Mouse (Mus musculus) lung, postnatal 0 days (tissue): Measurements from ENCODE around the gene Itga2b. TPM values are rescaled to one million over a fixed set of nuclear protein-coding genes. Genes with fewer than 3 reads are reported as not detected.

Experiments used
- ATAC-seq: fragments of 200-750 bp; cut with Nextera tagmentation; 2 replicates; pipeline ENCODE4 v1.8.0; 2017; ENCODE audit warnings: moderate library complexity
- DNase-seq: peaks from one replicate; pipeline ENCODE4 v3.0.0-alpha.2; 2016; ENCODE audit warnings: low spot score
- H3K27ac ChIP-seq: fragments of 300-500 bp; sonication (generic); 2 replicates; pipeline ENCODE4 v1.5.1; 2014; ENCODE audit warnings: antibody characterized with exemption, mild to moderate bottlenecking, low read length, mixed read lengths
- H3K27me3 ChIP-seq: fragments of 300-500 bp; sonication (generic); replicated peaks from 2 replicates; pipeline ENCODE4 v1.6.1; 2014; ENCODE audit warnings: low read length, mixed read lengths; ENCODE audit not compliant: insufficient read depth
- H3K36me3 ChIP-seq: fragments of 300-500 bp; sonication (generic); 2 replicates; pipeline ENCODE4 v1.6.1; 2014; ENCODE audit warnings: low read length, mixed read lengths; ENCODE audit not compliant: insufficient read depth
- H3K4me1 ChIP-seq: fragments of 300-500 bp; sonication (generic); 2 replicates; pipeline ENCODE4 v1.6.1; 2014; ENCODE audit warnings: antibody characterized with exemption, low read depth, low read length, mixed read lengths; ENCODE audit not compliant: insufficient read depth
- H3K4me2 ChIP-seq: fragments of 300-500 bp; sonication (generic); replicated peaks from 2 replicates; pipeline ENCODE4 v1.6.1; 2014; ENCODE audit warnings: low read depth, mild to moderate bottlenecking, low read length, moderate library complexity, mixed read lengths
- H3K4me3 ChIP-seq: fragments of 300-500 bp; sonication (generic); 2 replicates; pipeline ENCODE4 v1.5.1; 2014; ENCODE audit warnings: low read depth, low read length
- H3K9ac ChIP-seq: fragments of 300-500 bp; sonication (generic); replicated peaks from 2 replicates; pipeline ENCODE4 v1.6.1; 2014; ENCODE audit warnings: low read depth, mild to moderate bottlenecking
- H3K9me3 ChIP-seq: fragments of 300-500 bp; sonication (generic); 2 replicates; pipeline ENCODE4 v1.6.1; 2016; ENCODE audit warnings: low read length, mixed read lengths
- CTCF ChIP-seq: IDR thresholded peaks from 2 replicates; pipeline ENCODE4 v1.5.1; 2016; ENCODE audit warnings: antibody characterized with exemption, mild to moderate bottlenecking
- EP300 ChIP-seq: IDR thresholded peaks from 2 replicates; pipeline ENCODE4 v1.6.1; 2016; ENCODE audit warnings: antibody characterized with exemption, mild to moderate bottlenecking, control low read depth
- WGBS: fragments of 180-500 bp; shearing (Covaris S2); extraction: QIAGEN DNeasy Blood & Tissue Kit; methylation state at CpG from one replicate; pipeline ENCODE4 v1.1.7; 2014; 5-methylcytosine and 5-hydroxymethylcytosine counted together
- microRNA-seq: library from miRNA; unstranded; fragments of <30 nt; microRNA quantifications from one replicate; pipeline ENCODE4, GENCODE M21; 2016
- polyA plus RNA-seq: library from polyadenylated mRNA; unstranded; fragments of >200 nt; fragmentation: Nextera tagmentation; extraction: Ambion mirVana; gene quantifications from 2 replicates; pipeline ENCODE4 v1.2.1, GENCODE M21; 2015

Gene Itga2b
- polyA plus RNA-seq, 1 experiment from 2014 or later = 13.0 TPM

DNA sequence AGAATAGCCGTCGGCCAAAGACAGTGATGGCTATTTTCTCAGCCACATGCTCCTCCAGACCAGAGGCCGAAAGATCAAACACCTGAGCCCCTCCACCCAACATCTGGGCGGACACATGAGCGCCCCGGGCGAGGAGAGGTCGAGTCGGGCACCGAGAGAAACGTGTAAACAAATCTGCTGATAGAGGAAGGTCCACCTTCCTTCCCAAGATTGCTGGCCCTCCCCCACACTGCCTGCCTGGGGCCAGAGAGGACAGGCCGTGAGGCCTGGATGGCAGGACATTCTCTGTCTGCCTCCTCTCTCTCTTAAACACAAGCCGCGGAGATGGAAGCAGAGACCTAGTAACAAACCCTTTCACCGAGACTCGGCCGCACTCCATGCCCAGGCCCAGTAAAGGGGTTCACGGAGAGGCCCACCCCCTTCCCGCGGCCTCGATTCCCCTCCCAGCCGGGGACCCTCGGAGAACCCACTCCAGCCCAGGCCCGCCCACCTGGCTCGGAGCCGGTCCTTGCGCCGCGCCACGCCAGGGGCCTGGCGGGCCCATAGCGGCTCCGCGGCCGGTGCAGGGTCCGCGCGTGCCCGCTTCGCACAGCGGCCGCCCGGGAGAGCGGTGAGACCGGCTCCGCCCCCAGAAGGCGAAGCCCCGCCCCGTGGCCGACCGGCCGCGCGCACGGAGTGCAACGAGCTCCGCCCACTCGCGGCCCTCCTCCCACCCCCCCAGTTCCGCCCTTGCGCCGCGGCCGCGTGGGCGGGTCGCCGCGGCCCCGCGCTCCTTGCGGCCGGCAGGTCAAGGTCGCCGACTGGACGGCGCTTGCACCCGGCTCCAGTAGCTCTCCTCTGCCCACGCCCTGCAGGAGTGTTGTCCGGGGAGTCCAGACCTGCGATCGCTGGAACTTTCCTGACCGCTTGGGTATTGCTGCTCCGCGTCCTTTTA, 62.8 kb downstream of the Itga2b start:
- no peak for TF ChIP-seq EP300
- peak; percentile 12; the same call in 1 of the 2 replicates for TF ChIP-seq CTCF
- peaks cover 9% of the 10 kb centered on the region; the same call in 1 of the 2 replicates for H3K4me1 ChIP-seq
- H3K9ac ChIP-seq = peak overlapping the region; percentile 68
- peak overlapping the region; percentile 81 for H3K4me3 ChIP-seq
- peak overlapping the region; percentile 87 for H3K27ac ChIP-seq
- H3K9me3 ChIP-seq = no peaks in the 10 kb centered on the region
- whole genome bisulfite sequencing = under 1% methylated on average over 62 of the region's 85 CpGs
- H3K27me3 ChIP-seq = no peaks in the 10 kb centered on the region
- H3K4me2 ChIP-seq = peak overlapping the region; percentile 68
- DNase-seq (peak; percentile 95), ATAC-seq (peak; percentile 77)
- H3K36me3 ChIP-seq = peaks cover 10% of the 10 kb centered on the region

DNA sequence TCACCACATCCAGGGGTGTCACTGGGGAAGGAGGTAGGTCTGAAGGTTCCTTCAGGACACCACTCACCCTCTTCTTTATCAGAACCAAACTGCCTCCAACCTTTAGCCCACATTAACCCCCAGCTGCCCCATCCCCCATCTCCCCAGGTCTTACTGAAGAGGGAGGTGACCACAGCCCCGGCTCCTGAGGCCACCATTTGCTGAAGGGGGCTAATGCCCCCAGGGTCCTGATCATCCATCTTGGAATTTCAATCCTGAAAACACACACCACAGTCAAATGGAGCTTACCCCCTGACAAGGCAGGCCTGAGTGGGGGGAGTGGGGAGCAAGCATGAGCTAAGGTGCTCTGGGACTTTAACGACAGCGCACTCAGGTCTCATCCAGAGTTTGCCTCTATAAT, 63.5 kb downstream of the Itga2b start:
- ATAC-seq = no peak

DNA sequence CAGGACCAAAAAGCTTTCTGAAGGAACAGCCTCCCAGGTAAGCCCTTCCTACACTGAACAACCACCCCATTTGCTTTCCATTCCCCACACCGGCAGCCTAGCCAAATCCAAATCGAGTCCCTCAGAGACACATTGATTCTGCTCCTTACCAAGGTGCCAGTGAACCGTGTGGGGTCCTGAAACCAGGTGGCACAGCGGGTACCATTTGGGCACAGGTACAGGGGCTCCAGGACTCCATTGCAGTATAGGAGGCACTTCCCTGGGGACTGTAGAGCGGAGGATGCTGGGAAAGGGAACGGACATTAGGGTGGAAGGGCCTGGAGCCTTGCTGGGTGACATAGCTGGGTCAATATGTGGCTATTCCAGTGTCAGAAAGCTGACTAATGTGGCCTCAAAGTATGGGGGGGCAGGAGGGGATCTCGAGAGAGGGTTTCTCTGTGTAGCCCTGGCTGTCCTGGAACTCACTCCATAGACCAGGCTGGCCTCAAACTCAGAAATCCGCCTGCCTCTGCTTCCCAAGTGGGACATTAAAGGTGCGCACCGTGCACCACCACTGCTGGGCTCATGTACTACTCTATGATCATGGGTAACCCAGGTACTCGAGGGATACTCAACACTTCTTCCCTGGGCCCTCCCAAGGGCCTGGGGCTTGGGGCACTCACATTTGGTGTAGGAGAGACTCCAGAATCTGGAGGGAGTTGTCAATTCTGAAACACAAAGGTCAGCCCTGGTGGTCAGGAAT, 64.2 kb downstream of the Itga2b start:
- Histone ChIP-seq H3K9ac (no peak overlapping the region), H3K27ac (no peak overlapping the region), H3K4me3 (no peak overlapping the region), H3K27me3 (0 out of 2 replicates have a peak, but pooled peaks cover 2% of the 10 kb centered on the region), H3K4me1 (peaks cover 4% of the 10 kb centered on the region; the same call in 1 of the 2 replicates), H3K9me3 (no peaks in the 10 kb centered on the region), H3K4me2 (peak overlapping the region; percentile 68; the same call in 1 of the 2 replicates), H3K36me3 (peaks cover 10% of the 10 kb centered on the region)
- WGBS = 79% methylated on average over 11 of the region's 11 CpGs
- TF ChIP-seq CTCF (no peak), EP300 (no peak)
- no peak for DNase-seq
- ATAC-seq = no peak

More for the DNA sequence above, 63.5 kb downstream of the Itga2b start:
- H3K4me1 ChIP-seq = peaks cover 9% of the 10 kb centered on the region; the same call in 1 of the 2 replicates
- no peaks in the 10 kb centered on the region for H3K27me3 ChIP-seq
- DNase-seq = no peak
- H3K4me3 ChIP-seq = peak overlapping the region; percentile 81
- peaks cover 10% of the 10 kb centered on the region for H3K36me3 ChIP-seq
- H3K9me3 ChIP-seq = no peaks in the 10 kb centered on the region
- WGBS = 14% methylated on average over 3 of the region's 3 CpGs
- peak overlapping the region; percentile 68 for H3K9ac ChIP-seq
- H3K4me2 ChIP-seq = peak overlapping the region; percentile 68
- H3K27ac ChIP-seq = peak overlapping the region; percentile 87; the same call in 1 of the 2 replicates
- TF ChIP-seq EP300 (no peak), CTCF (no peak)

DNA sequence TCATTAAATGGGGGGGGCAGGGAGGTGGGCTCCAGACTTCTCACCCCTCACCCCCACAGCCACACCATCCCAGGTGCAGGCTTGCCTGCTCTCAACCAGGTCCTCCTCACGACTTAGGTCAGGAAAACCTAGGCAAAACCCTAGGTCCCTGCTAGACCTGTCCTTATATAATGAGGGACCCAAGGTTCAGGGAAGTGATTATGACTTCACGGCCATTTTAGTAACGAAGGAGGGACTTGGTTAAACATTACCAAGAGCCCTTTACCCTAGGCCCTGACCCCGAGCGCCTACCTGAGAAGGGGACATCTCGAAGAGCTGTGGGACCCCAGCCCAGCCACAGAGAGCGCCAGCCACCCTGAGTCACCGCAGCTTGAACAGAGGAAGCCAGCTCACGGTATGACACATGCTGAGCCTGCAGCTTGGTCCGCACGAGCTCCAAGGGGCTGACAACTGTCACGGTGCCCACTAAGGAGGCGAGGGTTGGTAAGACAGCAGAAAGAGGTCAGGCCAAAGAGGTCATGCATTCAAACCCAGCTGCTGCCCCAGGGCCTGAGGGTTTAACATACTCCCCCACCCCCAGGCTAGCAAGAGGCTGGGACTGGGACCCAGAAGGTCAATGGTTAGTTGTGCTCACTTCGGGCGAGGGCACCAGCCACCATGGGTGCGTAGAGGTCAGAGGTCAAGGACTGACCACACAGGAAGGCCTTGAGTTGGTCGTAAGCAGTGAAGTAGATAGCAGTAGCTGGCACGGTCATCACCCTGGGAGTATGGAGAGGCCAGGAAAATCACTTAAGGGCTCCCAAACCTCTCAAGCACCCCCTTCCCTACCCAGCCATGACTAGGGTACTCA, 65.5 kb downstream of the Itga2b start:
- Histone ChIP-seq H3K4me2 (no peak overlapping the region), H3K9ac (no peak overlapping the region), H3K4me1 (peaks cover 8% of the 10 kb centered on the region), H3K4me3 (no peak overlapping the region), H3K27ac (no peak overlapping the region), H3K9me3 (no peaks in the 10 kb centered on the region), H3K27me3 (peaks cover 12% of the 10 kb centered on the region; the same call in 1 of the 2 replicates), H3K36me3 (peaks cover 10% of the 10 kb centered on the region)
- no peak for TF ChIP-seq CTCF
- no peak for TF ChIP-seq EP300
- 62% methylated on average over 18 of the region's 18 CpGs for whole genome bisulfite sequencing
- no peak for ATAC-seq
- DNase-seq = peak; percentile 21

DNA sequence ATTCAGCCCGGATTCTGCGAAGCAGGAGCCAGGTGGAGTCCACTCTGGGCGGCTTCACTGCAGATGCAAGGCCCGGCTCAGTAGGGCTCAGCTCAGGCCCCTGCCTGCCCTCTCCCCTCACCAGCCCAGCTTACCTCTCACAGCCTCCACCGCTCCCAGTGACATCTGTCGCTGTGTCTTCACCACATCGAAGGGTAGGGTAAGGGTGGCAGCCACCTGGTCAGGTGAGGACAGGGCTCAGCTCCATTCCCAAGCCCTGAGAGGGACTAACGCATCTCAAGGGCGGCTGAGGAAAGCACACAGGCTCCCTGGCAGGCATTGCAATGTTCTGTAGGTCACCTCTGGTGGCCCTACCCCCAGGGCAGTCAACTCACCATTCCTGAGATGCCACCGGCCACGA, 66.3 kb downstream of the Itga2b start:
- Histone ChIP-seq H3K27me3 (peaks cover 16% of the 10 kb centered on the region; the same call in 1 of the 2 replicates), H3K9me3 (no peaks in the 10 kb centered on the region), H3K4me3 (no peak overlapping the region), H3K4me2 (no peak overlapping the region), H3K36me3 (peaks cover 10% of the 10 kb centered on the region), H3K4me1 (peaks cover 8% of the 10 kb centered on the region), H3K27ac (no peak overlapping the region), H3K9ac (no peak overlapping the region)
- no peak for ATAC-seq
- TF ChIP-seq CTCF = no peak
- TF ChIP-seq EP300 = no peak
- 92% methylated on average over 11 of the region's 11 CpGs for WGBS
- DNase-seq = no peak

Small RNA genes lying within 50 kb of the gene (microRNA-seq; reads per million reads assigned to microRNA genes)
- not detected for gene Mir6930

Other genes with a start within 250 kb of the Itga2b start
- gene Hdac5, start 240.0 kb downstream of the Itga2b start, polyA plus RNA-seq = 65.6 and 79.0 TPM in 2 replicates
- gene BC030867, start 221.2 kb downstream of the Itga2b start, polyA plus RNA-seq = 0.88 and 1.3 TPM in 2 replicates
- not detected in 2 replicates for gene Asb16, start 201.4 kb downstream of the Itga2b start, polyA plus RNA-seq
- gene Tmub2, start 185.2 kb downstream of the Itga2b start, polyA plus RNA-seq = 46.1 and 47.4 TPM in 2 replicates
- gene Atxn7l3, start 173.5 kb downstream of the Itga2b start, polyA plus RNA-seq = 9.6 and 10.2 TPM in 2 replicates
- gene Ubtf, start 150.4 kb downstream of the Itga2b start, polyA plus RNA-seq = 53.7 and 60.9 TPM in 2 replicates
- gene Slc4a1, start 103.9 kb downstream of the Itga2b start, polyA plus RNA-seq = 9.7 and 9.8 TPM in 2 replicates
- 1.7 and 1.9 TPM in 2 replicates for gene Rundc3a, start 76.7 kb downstream of the Itga2b start, polyA plus RNA-seq
- 214 TPM in 2 replicates for gene Slc25a39, start 62.2 kb downstream of the Itga2b start, polyA plus RNA-seq
- 215 and 223 TPM in 2 replicates for gene Grn, start 39.8 kb downstream of the Itga2b start, polyA plus RNA-seq
- gene Fam171a2, start 22.4 kb downstream of the Itga2b start, polyA plus RNA-seq = 3.2 and 3.4 TPM in 2 replicates
- 25.3 and 27.4 TPM in 2 replicates for gene Gpatch8, start 86.3 kb upstream of the Itga2b start, polyA plus RNA-seq
- gene Gm11627, start 109.3 kb upstream of the Itga2b start, polyA plus RNA-seq = 8.0 and 11.4 TPM in 2 replicates
- gene Fzd2, start 134.3 kb upstream of the Itga2b start, polyA plus RNA-seq = 19.6 and 20.8 TPM in 2 replicates
- 0.04 and 0.05 TPM in 2 replicates for gene Meioc, start 193.6 kb upstream of the Itga2b start, polyA plus RNA-seq
- 20.4 and 22.8 TPM in 2 replicates for gene Ccdc43, start 227.7 kb upstream of the Itga2b start, polyA plus RNA-seq